Mouse (Mus musculus): ENCODE data around the gene Ing3.

Gene Ing3

GRCm38 (mm10) chr6:21949226-21949731, at the start of gene Ing3:
Ing3 (plus strand) TSS chr6:21949571.
- in situ Hi-C loops (cut with MboI, MseI): no loop called here

- in situ Hi-C loops (cut with MboI, MseI): no loop called here
Observed at GRCm38 (mm10) chr6:21909720-21910119, 39.7 kb upstream of the Ing3 start.

- in situ Hi-C loops (cut with MboI, MseI): no loop called here
Observed at GRCm38 (mm10) chr6:21910804-21911203, 38.6 kb upstream of the Ing3 start.

- in situ Hi-C loops (cut with MboI, MseI): no loop called here
Observed at GRCm38 (mm10) chr6:21916591-21916990, 32.8 kb upstream of the Ing3 start.

GRCm38 (mm10) chr6:21924150-21924549, 25.2 kb upstream of the Ing3 start:
- in situ Hi-C loops (cut with MboI, MseI): no loop called here

GRCm38 (mm10) chr6:21937981-21938635, 11.3 kb upstream of the Ing3 start:
- in situ Hi-C loops (cut with MboI, MseI): no loop called here

GRCm38 (mm10) chr6:21949771-21950448, 539 bp downstream of the Ing3 start:
- in situ Hi-C loops (cut with MboI, MseI): no loop called here

- in situ Hi-C loops (cut with MboI, MseI): no loop called here
Observed at GRCm38 (mm10) chr6:21950676-21951075, 1.3 kb downstream of the Ing3 start.

- in situ Hi-C loops (cut with MboI, MseI): no loop called here
Observed at GRCm38 (mm10) chr6:21955468-21955867, 6.1 kb downstream of the Ing3 start.

GRCm38 (mm10) chr6:21958922-21959321, 9.6 kb downstream of the Ing3 start:
- in situ Hi-C loops (cut with MboI, MseI): no loop called here

GRCm38 (mm10) chr6:21959909-21960308, 10.5 kb downstream of the Ing3 start:
- in situ Hi-C loops (cut with MboI, MseI): no loop called here

GRCm38 (mm10) chr6:21977532-21977931, 28.2 kb downstream of the Ing3 start:
- in situ Hi-C loops (cut with MboI, MseI): no loop called here

GRCm38 (mm10) chr6:21981114-21981513, 31.7 kb downstream of the Ing3 start:
- in situ Hi-C loops (cut with MboI, MseI): loop anchor here in 1 of 2 experiments (5.0 kb wide), 1 partner anchor 39 kb away; no protein-coding TSS in a partner anchor

GRCm38 (mm10) chr6:21984990-21985731, 35.8 kb downstream of the Ing3 start:
- in situ Hi-C loops (cut with MboI, MseI): loop anchor here in 1 of 2 experiments (5.0 kb wide), 1 partner anchor 43 kb away; no protein-coding TSS in a partner anchor

GRCm38 (mm10) chr6:21985732-21986540, 36.6 kb downstream of the Ing3 start, which contains the start of gene Cped1:
Cped1 (plus strand) TSS chr6:21985916.
- in situ Hi-C loops (cut with MboI, MseI): no loop called here

GRCm38 (mm10) chr6:21986660-21987331, 37.4 kb downstream of the Ing3 start:
- in situ Hi-C loops (cut with MboI, MseI): no loop called here

- in situ Hi-C loops (cut with MboI, MseI): no loop called here
Observed at GRCm38 (mm10) chr6:21987554-21987953, 38.2 kb downstream of the Ing3 start.

GRCm38 (mm10) chr6:21988296-21988695, 38.9 kb downstream of the Ing3 start:
- in situ Hi-C loops (cut with MboI, MseI): no loop called here

- in situ Hi-C loops (cut with MboI, MseI): no loop called here
Observed at GRCm38 (mm10) chr6:21989081-21989480, 39.7 kb downstream of the Ing3 start.

All from T-helper 17 cell (primary cell).